21 mouse cellular contexts compared by ENCODE assay signal in the genomic region with DNA sequence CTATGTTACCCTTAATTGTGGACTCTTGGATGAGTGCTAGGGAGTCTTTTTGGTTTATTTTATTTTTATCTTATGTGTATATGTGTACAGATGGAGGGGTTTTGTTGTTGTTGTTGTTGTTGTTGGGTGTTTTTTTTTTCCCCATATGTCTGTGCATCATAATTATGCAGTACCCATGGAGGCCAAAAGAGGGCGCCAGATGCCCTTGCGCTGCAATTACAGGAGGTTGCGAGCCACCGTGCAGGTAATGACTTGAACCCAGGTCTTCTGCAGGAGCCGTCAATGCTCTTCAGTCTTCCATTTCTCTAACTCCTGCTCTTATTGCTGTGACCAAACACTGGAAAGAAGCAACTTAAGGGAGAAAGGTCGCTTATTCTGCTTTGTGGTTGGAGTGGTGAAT. TPM values are rescaled to one million over a fixed set of nuclear protein-coding genes. Genes with fewer than 3 reads are reported as not detected.
A peak's percentile ranks its signal among the peaks of the same experiment; 100 is the strongest.
DNase-seq lines count a peak whose midpoint lies in the region; ATAC-seq and TF ChIP-seq lines count a peak whose summit lies in the region.
"Had no signal": no experiment of that assay in that cellular context is flagged by ENCODE, and none has a peak within 500 bp of the region (broad histone marks: within the 10 kb centered on the region; RNA-seq: fewer than 3 reads in every experiment).

No protein-coding gene starts in this region.

- H3K27me3 ChIP-seq in heart, embryonic 10.5 days (ENCODE audit: insufficient read depth, poor library complexity, severe bottlenecking): no peaks in the 10 kb centered on the region
- H3K27me3 ChIP-seq in limb, embryonic 11.5 days (ENCODE audit: control insufficient read depth, insufficient read depth, low read length): no peaks in the 10 kb centered on the region
- no peaks in the 10 kb centered on the region for H3K27me3 ChIP-seq in limb, embryonic 10.5 days (ENCODE audit: low read depth, poor library complexity, severe bottlenecking)
- H3K27me3 ChIP-seq in testis, adult 2 months (ENCODE audit: control insufficient read depth, insufficient read depth, low read length): no peaks in the 10 kb centered on the region
- no peaks in the 10 kb centered on the region for H3K27me3 ChIP-seq in stomach, postnatal 0 days (ENCODE audit: control insufficient read depth, insufficient read depth, low read length)
- H3K27me3 ChIP-seq: limb, embryonic 13.5 days; liver, embryonic 12.5 days had no signal

- H3K4me1 ChIP-seq in heart, embryonic 10.5 days: no peaks in the 10 kb centered on the region
- no peaks in the 10 kb centered on the region for H3K4me1 ChIP-seq in limb, embryonic 11.5 days (ENCODE audit: control insufficient read depth, insufficient read depth, low read length)
- no peaks in the 10 kb centered on the region for H3K4me1 ChIP-seq in limb, embryonic 10.5 days
- peaks cover 4% of the 10 kb centered on the region; the same call in 1 of the 2 replicates for H3K4me1 ChIP-seq in testis, adult 2 months (ENCODE audit: control insufficient read depth, insufficient read depth, low read length)
- H3K4me1 ChIP-seq in stomach, postnatal 0 days (replicated peaks; ENCODE audit: control insufficient read depth, insufficient read depth): no peaks in the 10 kb centered on the region
- H3K4me1 ChIP-seq: embryonic facial prominence, embryonic 10.5 days; limb, embryonic 13.5 days; liver, embryonic 12.5 days had no signal

- DNase-seq in heart, adult 11 months: peak; percentile 9
- DNase-seq in heart, embryonic 10.5 days (ENCODE audit: low spot score): no peak
- DNase-seq in limb, embryonic 11.5 days (ENCODE audit: low spot score): peak; percentile 33
- DNase-seq in limb, embryonic 10.5 days (ENCODE audit: low spot score): no peak
- no peak for DNase-seq in testis, postnatal 10 days (ENCODE audit: low spot score)
- DNase-seq in stomach, postnatal 0 days (ENCODE audit: low spot score): no peak
- DNase-seq in thymus, postnatal 4 days: no peak
- DNase-seq: adrenal gland, postnatal 14 days; cerebellum, adult 9-11 months; gastrocnemius, postnatal 25 days; kidney, postnatal 4 days; thymus, postnatal 36 days had no signal

- no peak for ATAC-seq in limb, embryonic 11.5 days (ENCODE audit: insufficient number of reproducible peaks, low FRiP score, low TSS enrichment, low read depth)
- no peak for ATAC-seq in stomach, postnatal 0 days (ENCODE audit: low FRiP score, low TSS enrichment)
- ATAC-seq: forebrain, embryonic 16.5 days; intestine, postnatal 0 days; liver, embryonic 12.5 days; midbrain, embryonic 13.5 days had no signal

- no peak overlapping the region for H3K4me2 ChIP-seq in limb, embryonic 11.5 days (ENCODE audit: low read depth, severe bottlenecking)
- H3K4me2 ChIP-seq in stomach, postnatal 0 days (replicated peaks; ENCODE audit: low read depth): no peak overlapping the region
- H3K4me2 ChIP-seq: heart, embryonic 11.5 days; limb, embryonic 13.5 days; liver, embryonic 12.5 days; midbrain, embryonic 13.5 days had no signal

- peaks cover 5% of the 10 kb centered on the region; the same call in 1 of the 2 replicates for H3K9me3 ChIP-seq in heart, embryonic 10.5 days
- H3K9me3 ChIP-seq in limb, embryonic 11.5 days (ENCODE audit: control insufficient read depth, low read length): no peaks in the 10 kb centered on the region
- H3K9me3 ChIP-seq in limb, embryonic 10.5 days (replicated peaks): 0 out of 2 replicates have a peak, but pooled peaks cover 2% of the 10 kb centered on the region
- no peaks in the 10 kb centered on the region for H3K9me3 ChIP-seq in stomach, postnatal 0 days (ENCODE audit: control insufficient read depth, low read length)
- H3K9me3 ChIP-seq: limb, embryonic 13.5 days; midbrain, embryonic 13.5 days had no signal

- no peak overlapping the region for H3K27ac ChIP-seq in heart, embryonic 10.5 days
- no peak overlapping the region for H3K27ac ChIP-seq in limb, embryonic 11.5 days (replicated peaks; ENCODE audit: low read depth, low read length)
- no peak overlapping the region for H3K27ac ChIP-seq in limb, embryonic 10.5 days
- H3K27ac ChIP-seq in testis, adult 2 months (ENCODE audit: control insufficient read depth, insufficient read depth, low read depth, low read length): no peak overlapping the region
- H3K27ac ChIP-seq in stomach, postnatal 0 days (replicated peaks): no peak overlapping the region
- H3K27ac ChIP-seq: embryonic facial prominence, embryonic 10.5 days; hindbrain, embryonic 10.5 days; limb, embryonic 13.5 days; liver, embryonic 12.5 days; midbrain, embryonic 13.5 days had no signal

- TF ChIP-seq CTCF in testis, adult 2 months (IDR thresholded peaks at IDR 0.05; ENCODE audit: control insufficient read depth, insufficient read depth, insufficient replicate concordance, low read depth, low read length): peak; percentile 86; the same call in 1 of the 2 replicates
- peak; percentile 31 for TF ChIP-seq CTCF in stomach, postnatal 0 days (IDR thresholded peaks at IDR 0.05; ENCODE audit: low read depth)

- TF ChIP-seq EP300 in stomach, postnatal 0 days (optimal IDR thresholded peaks at IDR 0.05): no peak

- no peak for TF ChIP-seq POLR2A in testis, adult 2 months (IDR thresholded peaks at IDR 0.05; ENCODE audit: control insufficient read depth, low read depth, low read length)

- no peaks in the 10 kb centered on the region for H3K36me3 ChIP-seq in heart, embryonic 10.5 days
- H3K36me3 ChIP-seq in limb, embryonic 11.5 days (ENCODE audit: control insufficient read depth, insufficient read depth, low read length): no peaks in the 10 kb centered on the region
- no peaks in the 10 kb centered on the region for H3K36me3 ChIP-seq in limb, embryonic 10.5 days
- H3K36me3 ChIP-seq in testis, adult 2 months (ENCODE audit: control insufficient read depth, insufficient read depth, low read length): no peaks in the 10 kb centered on the region
- no peaks in the 10 kb centered on the region for H3K36me3 ChIP-seq in stomach, postnatal 0 days (ENCODE audit: control insufficient read depth, insufficient read depth, low read length)
- H3K36me3 ChIP-seq: embryonic facial prominence, embryonic 10.5 days; hindbrain, embryonic 10.5 days; limb, embryonic 13.5 days; liver, embryonic 12.5 days; midbrain, embryonic 13.5 days had no signal

- no peak overlapping the region for H3K4me3 ChIP-seq in heart, embryonic 10.5 days
- H3K4me3 ChIP-seq in limb, embryonic 11.5 days (ENCODE audit: low read depth, low read length): no peak overlapping the region
- no peak overlapping the region for H3K4me3 ChIP-seq in limb, embryonic 10.5 days
- peak overlapping the region; percentile 53 for H3K4me3 ChIP-seq in testis, adult 2 months (ENCODE audit: control insufficient read depth, low read depth, low read length)
- H3K4me3 ChIP-seq in stomach, postnatal 0 days (ENCODE audit: low read depth, low read length): no peak overlapping the region
- H3K4me3 ChIP-seq: embryonic facial prominence, embryonic 10.5 days; hindbrain, embryonic 10.5 days; limb, embryonic 13.5 days; liver, embryonic 12.5 days; midbrain, embryonic 13.5 days had no signal

- no peak overlapping the region for H3K9ac ChIP-seq in limb, embryonic 11.5 days (ENCODE audit: low read length)
- H3K9ac ChIP-seq in stomach, postnatal 0 days (ENCODE audit: low read length): no peak overlapping the region
- H3K9ac ChIP-seq: limb, embryonic 13.5 days; liver, embryonic 12.5 days; midbrain, embryonic 13.5 days had no signal

- 51% methylated on average over 6 of the region's 6 CpGs for WGBS in heart, embryonic 10.5 days
- 65% methylated on average over 6 of the region's 6 CpGs for WGBS in limb, embryonic 11.5 days
- 64% methylated on average over 6 of the region's 6 CpGs for WGBS in limb, embryonic 10.5 days
- WGBS in stomach, postnatal 0 days: 57% methylated on average over 6 of the region's 6 CpGs

RNA-seq across cellular contexts. Expression of gene Tmem132c, which starts 23.9 kb away (rescaled TPM):
- polyA plus RNA-seq in heart, embryonic 10.5 days (2016; fragmentation: Nextera tagmentation; extraction: Ambion mirVana): 6.3 and 11.9 TPM in 2 replicates
- 34.6 and 38.6 TPM in 2 replicates for polyA plus RNA-seq in limb, embryonic 11.5 days (2014; fragmentation: Nextera tagmentation; extraction: Ambion mirVana)
- polyA plus RNA-seq in limb, embryonic 10.5 days (2016; fragmentation: Nextera tagmentation; extraction: Ambion mirVana): 40.4 and 44.7 TPM in 2 replicates
- polyA plus RNA-seq in testis, adult 2 months (2012; rRNA removed): 0.20 and 0.26 TPM in 2 replicates
- 1.7 and 2.5 TPM in 2 replicates for polyA plus RNA-seq in stomach, postnatal 0 days (2015; fragmentation: Nextera tagmentation; extraction: Ambion mirVana)

Comparison
In these comparisons a context has a peak if more than half of its experiments do, and no peak if none do; other contexts are left out.
1. DNase-seq: peak in heart, adult 11 months (single experiment) and limb, embryonic 11.5 days (single experiment); none in heart, embryonic 10.5 days (single experiment), limb, embryonic 10.5 days (single experiment), testis, postnatal 10 days (single experiment), stomach, postnatal 0 days (single experiment) and thymus, postnatal 4 days (single experiment).